Mouse (Mus musculus): ENCODE results near the gene Rspo4.

Gene Rspo4

GRCm38 (mm10) chr2:151842648-151843226 is at the start of gene Rspo4:
Gene Rspo4, plus strand, starts transcription at chr2:151842927.
- DNase-seq (ENCODE audit: low read depth, low spot score), result no peak

DNA sequence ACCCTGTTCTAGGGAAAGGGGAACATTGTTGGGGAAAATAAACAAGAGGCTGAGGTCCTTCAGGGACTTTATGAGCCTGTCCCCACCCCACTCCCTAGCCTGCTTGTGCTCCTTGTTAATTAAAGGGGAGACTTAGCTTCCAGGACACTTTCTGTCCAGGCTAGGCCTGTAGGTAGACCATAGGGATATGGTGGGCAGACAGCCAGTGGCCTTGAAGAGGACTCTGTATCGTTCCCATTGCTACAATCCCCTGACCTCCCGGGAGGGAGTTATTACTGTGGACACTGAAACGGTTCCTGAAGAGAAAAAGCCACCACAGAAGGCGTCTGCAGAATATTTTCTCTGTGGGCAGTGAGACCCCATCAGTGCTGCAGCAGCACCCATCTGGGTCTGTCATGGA is 27.1 kb upstream of the Rspo4 start:
- DNase-seq (ENCODE audit: low read depth, low spot score), result no peak

DNA sequence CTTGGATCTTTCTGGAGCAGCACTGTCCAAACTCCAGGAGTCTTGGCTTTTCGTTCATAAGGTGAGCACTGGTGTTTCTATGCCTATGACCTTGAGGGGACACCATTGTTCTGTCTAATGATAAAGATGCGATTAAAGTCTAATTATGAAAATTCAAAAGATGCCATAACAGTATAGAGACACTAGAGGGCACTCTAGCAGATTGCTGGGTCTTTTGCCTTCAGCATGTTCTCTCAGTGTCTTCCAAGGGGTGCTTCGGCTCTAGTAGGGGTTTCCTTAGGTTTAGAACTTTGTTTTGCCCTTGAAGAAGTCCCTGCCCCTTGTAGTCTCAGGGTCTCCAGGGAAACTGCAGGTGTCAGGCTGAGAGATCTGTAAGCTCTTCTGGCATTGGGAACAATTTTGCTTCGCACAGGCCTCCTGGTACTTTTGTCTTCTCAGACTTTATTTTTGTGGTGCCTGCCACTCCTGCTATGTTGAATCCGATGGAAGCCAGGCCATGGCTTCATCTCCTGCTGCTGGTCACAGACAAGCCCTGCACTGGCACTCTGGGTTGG is 19.6 kb downstream of the Rspo4 start:
- peak; percentile 45 for DNase-seq (ENCODE audit: low read depth, low spot score)

GRCm38 (mm10) chr2:151864941-151865340 is 22.2 kb downstream of the Rspo4 start:
- DNase-seq (ENCODE audit: low read depth, low spot score), result no peak

- DNase-seq (ENCODE audit: low read depth, low spot score), result peak; percentile 81
Measured at GRCm38 (mm10) chr2:151866487-151866886, 23.8 kb downstream of the Rspo4 start.

DNA sequence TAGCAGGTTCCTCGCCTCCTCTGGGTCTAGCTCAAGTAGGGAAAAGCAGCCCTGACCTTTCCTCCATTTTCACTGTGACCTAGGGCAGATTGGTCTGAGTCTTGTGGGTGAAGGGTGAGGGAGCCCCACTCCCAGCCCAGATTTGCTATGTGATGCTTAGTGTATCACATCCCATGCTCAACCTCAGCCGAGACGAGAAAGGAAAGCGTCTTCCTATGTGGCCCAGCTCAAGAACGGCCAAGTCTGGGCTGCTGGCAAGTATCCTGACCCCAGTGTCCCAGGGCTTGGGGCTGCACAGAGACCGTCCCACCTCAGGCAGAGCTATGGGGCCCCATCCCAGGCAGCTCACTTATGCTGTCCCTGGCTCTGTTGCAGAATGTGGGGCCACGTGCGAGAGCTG is 25.5 kb downstream of the Rspo4 start:
- no peak for DNase-seq (ENCODE audit: low read depth, low spot score)

- peak; percentile 69 for DNase-seq (ENCODE audit: low read depth, low spot score)
Measured at GRCm38 (mm10) chr2:151874551-151874950, 31.8 kb downstream of the Rspo4 start.

DNA sequence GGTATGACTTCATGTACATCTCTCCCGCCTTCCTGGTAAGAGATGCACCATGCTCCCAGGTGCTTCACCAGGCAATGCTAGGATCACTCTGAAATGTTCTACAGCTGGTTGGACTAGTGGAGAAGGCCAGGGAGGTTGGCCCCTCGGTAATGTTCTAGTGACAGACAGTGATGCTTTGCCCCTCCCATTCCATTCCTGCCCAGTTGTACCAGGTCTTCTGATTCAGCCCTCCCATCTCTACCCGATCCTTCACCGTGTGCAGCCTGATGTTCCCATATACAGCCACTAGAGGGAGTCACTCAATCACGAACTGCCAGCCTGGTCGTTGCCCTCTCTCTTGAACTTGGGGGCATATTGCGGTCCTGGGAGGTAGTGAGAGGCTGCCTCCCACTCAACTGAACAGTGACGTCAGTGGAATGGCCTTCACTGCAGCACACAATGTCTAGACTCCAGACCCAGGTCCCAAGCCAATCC is 33.3 kb downstream of the Rspo4 start:
- peak; percentile 81 for DNase-seq (ENCODE audit: low read depth, low spot score)

GRCm38 (mm10) chr2:151878645-151879044 is 35.9 kb downstream of the Rspo4 start:
- DNase-seq (ENCODE audit: low read depth, low spot score), result peak; percentile 15

- DNase-seq (ENCODE audit: low read depth, low spot score), result peak; percentile 73
Measured at GRCm38 (mm10) chr2:151879760-151880159, 37.0 kb downstream of the Rspo4 start.

DNA sequence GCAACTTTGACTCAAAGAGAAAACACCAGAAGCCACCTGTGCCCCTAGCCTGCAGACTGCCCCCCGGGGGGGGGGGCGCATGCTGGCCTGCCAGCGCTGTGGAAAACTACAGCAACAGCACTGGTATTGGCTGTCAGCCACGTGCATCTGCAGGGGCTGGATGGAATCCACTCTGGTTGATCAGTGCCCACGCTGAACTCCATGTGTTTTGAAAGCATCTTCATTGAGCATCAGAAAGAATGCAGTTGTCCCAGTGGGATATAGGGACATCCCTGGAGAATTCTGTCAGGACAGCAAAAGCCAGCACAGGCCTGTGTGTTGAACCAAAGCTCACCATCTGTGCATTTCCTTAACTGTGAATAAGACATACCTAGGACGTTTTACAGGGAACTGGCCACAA is 48.3 kb downstream of the Rspo4 start:
- DNase-seq (ENCODE audit: low read depth, low spot score), result peak; percentile 34

GRCm38 (mm10) chr2:151893122-151893774 is 50.5 kb downstream of the Rspo4 start:
- DNase-seq (ENCODE audit: low read depth, low spot score), result no peak

GRCm38 (mm10) chr2:151894209-151894980 is 51.7 kb downstream of the Rspo4 start:
- no peak for DNase-seq (ENCODE audit: low read depth, low spot score)

DNA sequence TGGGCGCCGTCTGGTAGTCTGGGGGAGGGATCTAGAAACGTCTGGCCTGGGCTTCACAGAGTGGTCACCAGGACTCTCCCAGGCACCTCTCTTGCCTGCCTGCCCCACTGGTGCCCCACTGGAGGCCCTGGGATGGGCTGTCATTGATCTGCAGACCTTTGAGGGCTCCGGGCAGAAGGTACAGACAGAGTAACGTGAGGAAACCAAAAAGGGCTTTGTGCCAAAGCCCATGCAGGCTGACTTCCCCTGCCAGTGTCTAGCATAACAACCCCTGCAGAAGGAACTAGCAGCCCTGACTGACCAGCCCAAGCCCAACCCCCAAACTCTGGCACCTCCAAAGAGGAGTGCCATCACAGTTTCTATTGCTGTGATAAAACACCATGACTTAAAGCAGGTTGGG is 53.2 kb downstream of the Rspo4 start:
- no peak for DNase-seq (ENCODE audit: low read depth, low spot score)

DNA sequence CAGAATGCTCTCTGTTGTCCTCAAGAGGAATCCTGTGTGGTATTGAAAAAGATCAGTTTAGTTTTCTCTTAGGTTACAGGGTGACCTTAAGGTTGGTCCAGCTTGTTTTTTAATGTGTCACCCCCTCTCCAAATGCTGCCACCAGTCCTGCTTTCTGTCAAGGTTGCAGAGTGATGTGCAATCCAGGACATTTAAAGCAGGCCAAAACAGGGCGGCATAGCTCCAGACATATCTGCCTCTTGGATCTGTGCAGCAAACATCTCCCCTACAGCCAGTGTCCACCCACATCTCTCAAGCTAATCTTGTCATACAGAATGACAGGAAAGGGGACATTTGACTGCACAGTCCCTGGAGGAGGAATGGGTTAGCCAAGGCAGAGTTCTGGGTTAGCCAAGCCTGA is 55.4 kb downstream of the Rspo4 start:
- DNase-seq (ENCODE audit: low read depth, low spot score), result no peak

- DNase-seq (ENCODE audit: low read depth, low spot score), result peak; percentile 52
Measured at GRCm38 (mm10) chr2:151900845-151901244, 58.1 kb downstream of the Rspo4 start.

- peak; percentile 50 for DNase-seq (ENCODE audit: low read depth, low spot score)
Measured at GRCm38 (mm10) chr2:151903267-151903666, 60.5 kb downstream of the Rspo4 start.

DNA sequence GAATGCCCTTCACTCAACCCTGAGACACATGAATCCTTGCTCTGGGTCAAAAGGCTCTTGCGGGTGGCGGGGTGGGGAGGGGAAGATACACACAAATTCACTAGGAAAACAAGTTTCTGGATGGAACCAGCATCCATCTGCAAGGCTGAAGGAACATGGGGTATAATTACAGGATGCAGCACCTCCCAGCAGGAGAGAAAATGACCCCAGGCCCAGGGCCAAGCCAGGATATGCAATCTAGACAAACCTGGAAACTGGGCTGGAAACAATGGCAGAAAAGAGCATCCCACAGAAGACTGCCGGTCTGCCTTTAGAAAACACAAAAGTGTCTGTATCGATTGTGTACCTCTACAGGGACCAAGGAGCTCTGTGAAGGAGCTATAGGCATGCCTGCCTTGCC is 61.2 kb downstream of the Rspo4 start:
- no peak for DNase-seq (ENCODE audit: low read depth, low spot score)

- DNase-seq (ENCODE audit: low read depth, low spot score), result no peak
Measured at GRCm38 (mm10) chr2:151904636-151905035, 61.9 kb downstream of the Rspo4 start.

- peak; percentile 79 for DNase-seq (ENCODE audit: low read depth, low spot score)
Measured at GRCm38 (mm10) chr2:151907020-151907419, 64.3 kb downstream of the Rspo4 start.

GRCm38 (mm10) chr2:151909386-151909785 is 66.7 kb downstream of the Rspo4 start:
- no peak for DNase-seq (ENCODE audit: low read depth, low spot score)

GRCm38 (mm10) chr2:151910498-151910897 is 67.8 kb downstream of the Rspo4 start:
- DNase-seq (ENCODE audit: low read depth, low spot score), result no peak

Data from 3T3-L1 (cell line).